Mouse (Mus musculus): Measurements from ENCODE around the gene Tuft1. TPM values are rescaled to one million over a fixed set of nuclear protein-coding genes. Genes with fewer than 3 reads are reported as not detected.
"Not testable (repeated sequence)": the region's sequence is repeated elsewhere in the genome, so short reads cannot be mapped to it uniquely, and the experiment has no call there.

Tuft1 gene
- total RNA-seq (2021): 10 to 100 TPM; 10.5 to 11.6 TPM
- long read RNA-seq, experiment 1, transcript Tuft1-201 (13 exons, 2,631 nt): major isoform, 6 of 18 reads
- long read RNA-seq, experiment 1, transcript Tuft1-204 (12 exons, 2,555 nt): minor isoform, 5 of 18 reads
- long read RNA-seq, experiment 1, partial matches to known transcripts: 2 of 18 reads
- long read RNA-seq, experiment 1, other reads (novel, unspliced or antisense): 4 of 18 reads
- long read RNA-seq, experiment 2, partial matches to known transcripts: 0 of 14 reads
- long read RNA-seq, experiment 2, other reads (novel, unspliced or antisense): 7 of 14 reads

DNA sequence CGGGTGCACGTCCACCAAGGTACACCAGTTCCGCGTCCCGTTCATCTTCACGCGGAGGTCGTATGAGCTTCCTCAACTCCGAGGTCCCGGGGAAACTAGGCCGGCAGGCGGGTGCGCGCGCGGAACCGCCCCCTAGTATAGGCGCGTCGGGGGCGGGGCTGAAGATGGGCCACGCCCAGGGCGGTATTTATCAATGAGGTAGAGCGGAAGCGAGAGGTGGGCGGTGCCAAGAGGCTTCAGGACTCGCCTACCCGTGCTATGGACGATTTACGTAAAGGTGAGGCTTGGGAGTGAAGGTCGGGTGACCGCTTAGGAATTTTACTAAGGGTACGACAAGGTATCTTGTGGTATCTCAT, at the start of gene Tuft1:
Tuft1 (minus strand) TSS at position 133 of the 356 bp plus-strand sequence.
- peak; percentile 86 for DNase-seq

DNA sequence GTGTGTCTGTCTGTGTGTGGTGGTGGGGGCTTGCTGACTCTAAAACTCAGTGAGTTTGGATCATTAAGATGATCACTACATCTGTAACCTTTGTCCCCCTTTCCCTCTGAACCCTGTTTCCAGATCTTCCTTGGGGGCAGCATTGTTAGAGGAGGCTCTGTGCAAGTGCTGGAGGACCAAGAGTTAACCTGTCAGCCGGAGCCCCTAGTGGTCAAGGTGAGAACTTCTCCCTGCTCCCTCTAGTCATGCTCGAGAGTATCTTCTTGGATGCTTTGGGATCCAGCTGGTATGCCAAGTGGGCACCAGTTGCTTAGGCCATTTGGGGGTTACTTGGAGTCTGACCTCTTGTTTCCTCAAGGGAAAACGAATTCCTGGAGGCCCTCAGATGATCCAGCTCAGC, 44.7 kb upstream of the Tuft1 start:
- DNase-seq: peak; percentile 32 to 35

DNA sequence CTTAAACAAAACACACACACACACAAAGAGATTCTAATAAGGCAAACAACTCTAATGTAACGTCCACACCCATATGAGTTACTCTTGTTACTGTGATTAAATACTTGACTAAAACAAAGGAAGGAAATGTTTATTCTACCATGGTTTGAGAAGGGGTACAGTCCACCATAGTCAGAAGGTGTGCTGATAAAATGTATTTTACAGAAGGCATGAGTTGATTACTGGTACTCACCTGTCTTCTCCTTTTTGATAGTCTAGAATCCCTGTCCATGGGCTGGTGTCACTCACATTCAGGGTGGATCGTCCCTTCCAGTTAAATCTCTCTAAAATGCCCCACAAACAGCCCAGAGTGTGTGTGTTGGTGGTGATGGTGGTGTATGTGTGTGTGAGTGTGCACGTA, 44.2 kb upstream of the Tuft1 start:
- no peak for DNase-seq

DNA sequence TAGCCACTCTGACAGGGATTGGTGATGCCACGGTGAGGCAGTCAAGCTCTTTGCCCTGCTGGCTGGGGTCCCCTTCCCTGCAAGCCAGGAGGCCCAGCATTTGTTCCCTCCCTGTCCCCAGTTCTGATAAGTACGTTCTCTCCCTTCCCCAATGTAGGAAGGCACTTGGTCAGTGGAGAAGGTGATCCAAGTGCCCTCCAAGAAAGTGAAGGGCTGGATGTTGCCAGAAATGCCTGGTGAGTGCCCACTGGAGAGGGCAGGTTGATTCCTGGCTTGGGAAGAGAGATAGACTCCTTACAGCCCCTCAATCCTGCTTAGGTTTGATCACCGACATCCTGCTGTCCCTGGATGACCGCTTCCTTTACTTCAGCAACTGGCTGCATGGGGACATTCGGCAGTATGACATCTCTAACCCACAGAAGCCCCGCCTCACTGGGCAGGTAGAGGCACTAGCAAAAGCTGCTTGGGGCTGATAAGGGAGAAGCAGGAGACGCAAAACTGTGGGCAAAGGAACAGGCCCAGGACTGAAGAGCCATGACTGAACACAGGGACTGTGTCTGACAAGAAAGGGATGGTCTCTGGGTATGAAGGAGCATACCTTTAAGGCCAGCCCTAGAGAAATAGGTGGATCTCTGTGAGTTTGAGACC, 43.6 kb upstream of the Tuft1 start:
- not testable (repeated sequence) for DNase-seq

DNA sequence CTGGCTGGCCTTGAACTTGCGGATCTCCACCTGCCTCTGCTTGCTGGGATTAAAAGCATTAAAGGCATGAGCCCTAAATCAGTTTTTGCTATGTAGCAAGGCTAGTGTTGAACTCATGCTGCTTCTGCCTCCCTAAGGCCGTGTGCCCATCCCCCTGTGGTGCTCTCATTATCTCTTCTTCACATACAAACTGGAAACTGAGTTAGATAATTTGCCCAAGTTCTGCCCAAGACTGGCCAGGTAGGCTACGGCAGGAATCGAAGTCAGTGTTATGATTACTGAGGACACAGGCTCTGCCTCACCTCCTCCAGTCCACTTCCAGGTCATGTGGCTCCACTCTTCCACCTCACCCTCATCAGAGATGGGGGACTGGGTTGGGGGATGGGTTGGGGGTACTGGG, 37.6 kb upstream of the Tuft1 start:
- not testable (repeated sequence) for DNase-seq

DNA sequence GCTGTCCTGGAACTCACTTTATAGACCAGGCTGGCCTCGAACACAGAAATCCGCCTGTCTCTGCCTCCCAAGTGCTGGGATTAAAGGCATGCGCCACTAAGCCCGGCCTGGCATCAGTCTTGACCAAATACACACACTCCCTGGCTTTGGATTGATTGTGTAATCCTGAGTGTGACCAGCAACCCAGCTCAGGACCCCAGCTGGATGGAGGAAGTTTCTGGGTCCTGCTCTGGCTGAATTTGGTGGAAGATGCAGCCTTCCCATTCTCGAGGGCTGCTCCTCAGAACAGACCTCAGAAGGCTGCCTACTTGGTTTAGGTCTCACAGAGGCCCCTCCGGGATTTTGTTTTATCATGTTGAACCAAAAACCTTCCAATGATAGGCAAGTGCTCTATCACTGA, 36.9 kb upstream of the Tuft1 start:
- DNase-seq: not testable (repeated sequence)

DNA sequence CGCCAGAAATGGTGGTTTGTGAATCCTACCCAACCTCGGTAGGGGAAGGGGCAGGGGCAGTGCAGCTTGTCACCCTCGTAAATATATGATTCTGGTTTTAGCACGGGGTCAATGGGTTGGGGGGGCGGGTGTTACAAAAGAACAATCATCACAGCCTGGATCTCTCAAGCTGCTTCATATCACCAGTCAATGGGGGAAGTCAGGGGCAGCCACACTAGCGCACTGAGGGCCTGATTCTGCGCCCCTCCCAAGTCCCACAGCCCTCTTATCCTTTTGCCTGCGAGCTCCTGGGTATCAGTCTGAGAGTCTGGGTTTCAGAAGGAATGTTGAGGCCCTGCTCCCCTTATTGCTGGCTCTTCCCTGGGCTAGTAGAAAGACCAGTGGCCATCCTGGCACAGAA, 35.2 kb upstream of the Tuft1 start:
- DNase-seq: not testable (repeated sequence)

DNA sequence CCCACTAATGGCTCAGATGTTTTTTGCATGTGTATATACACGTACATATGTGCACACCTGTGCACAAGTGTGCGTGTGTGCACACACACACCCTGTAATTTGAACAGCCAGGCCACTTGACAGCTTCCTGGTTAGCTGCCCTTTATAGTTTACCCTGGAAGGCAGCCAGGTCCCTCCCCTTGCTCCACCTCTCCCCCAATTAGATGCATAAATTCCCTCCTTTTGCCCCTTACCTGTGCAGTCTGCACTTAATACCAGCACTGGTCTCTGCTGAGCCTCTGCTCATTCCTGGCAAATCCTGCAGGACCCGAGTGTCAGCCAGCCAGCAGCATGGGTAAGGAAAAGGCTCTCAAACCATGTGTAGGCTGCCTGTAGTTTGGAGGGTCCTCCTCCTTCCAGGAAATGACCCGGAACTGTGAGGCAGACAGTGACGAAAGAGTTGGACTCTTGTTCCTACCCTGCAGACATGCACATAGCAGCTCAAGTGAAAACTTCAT, 34.7 kb upstream of the Tuft1 start, which contains the start of gene Selenbp2:
Selenbp2 (plus strand) TSS at position 228 of the 497 bp plus-strand sequence.
- DNase-seq: no peak

DNA sequence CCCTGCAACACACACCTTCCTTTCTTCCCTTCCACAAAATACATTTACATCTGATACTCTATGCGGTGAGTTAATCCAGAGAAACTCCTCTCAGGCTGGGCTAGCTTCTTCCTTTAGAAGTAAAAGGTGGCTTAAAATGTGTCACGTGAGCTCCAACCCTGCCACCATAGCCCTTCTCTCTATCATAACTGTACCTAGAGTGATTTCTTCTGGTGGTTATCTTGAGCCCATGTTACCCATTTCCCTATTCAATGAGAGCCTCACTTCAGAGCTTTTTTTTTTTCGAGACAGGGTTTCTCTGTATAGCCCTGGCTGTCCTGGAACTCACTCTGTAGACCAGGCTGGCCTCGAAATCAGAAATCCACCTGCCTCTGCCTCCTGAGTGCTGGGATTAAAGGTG, 33.0 kb upstream of the Tuft1 start:
- not testable (repeated sequence) for DNase-seq

DNA sequence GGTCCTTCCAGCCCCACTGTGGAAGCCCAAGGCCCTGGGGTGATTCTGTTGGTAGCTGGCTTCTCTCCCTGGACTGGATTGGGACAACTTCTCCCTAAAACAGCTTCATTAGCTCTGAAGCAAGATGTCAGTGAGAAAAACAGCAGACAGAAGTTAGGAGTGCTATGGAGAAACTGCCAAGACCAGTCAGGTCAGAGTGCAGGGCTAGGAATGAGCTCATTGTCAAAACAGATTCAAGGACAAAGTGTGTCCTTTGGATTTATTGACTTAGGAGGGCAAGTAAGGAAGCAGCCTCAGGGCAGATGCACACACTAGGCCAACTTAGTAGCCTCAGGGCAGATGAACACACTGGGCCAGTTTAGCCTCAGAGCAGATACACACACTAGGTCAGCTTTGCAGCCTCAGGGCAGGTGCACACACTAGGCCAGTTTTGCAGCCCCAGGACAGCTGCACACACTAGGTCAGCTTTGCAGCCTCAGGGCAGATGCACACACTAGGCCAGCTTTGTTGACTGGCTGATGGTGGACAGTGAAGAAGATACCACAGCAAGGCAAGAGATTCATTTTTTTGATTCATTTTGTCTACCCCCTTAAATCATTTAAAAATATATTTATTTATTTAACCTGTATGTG, 32.1 kb upstream of the Tuft1 start:
- peak; percentile 27 to 40 for DNase-seq

DNA sequence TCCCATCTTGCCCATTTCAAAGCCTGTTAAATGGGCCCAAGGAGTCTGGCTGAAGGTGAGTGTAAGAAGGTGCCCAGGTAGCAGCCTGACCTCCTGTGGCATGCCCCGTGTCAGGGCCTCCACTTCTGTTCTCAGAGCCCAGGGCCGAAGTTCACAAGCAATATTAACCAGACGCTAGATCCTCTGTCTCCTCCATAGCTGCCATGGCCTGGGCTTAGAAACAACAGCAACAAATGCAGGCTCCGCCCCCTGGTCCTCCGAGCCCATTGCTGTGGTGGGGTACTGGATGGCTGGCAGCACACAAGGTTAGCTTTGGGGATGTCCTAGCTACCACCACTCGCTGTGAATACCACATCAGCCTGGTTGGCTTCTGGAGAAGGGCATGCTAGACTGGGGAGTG, 31.5 kb upstream of the Tuft1 start:
- DNase-seq: not testable (repeated sequence)

DNA sequence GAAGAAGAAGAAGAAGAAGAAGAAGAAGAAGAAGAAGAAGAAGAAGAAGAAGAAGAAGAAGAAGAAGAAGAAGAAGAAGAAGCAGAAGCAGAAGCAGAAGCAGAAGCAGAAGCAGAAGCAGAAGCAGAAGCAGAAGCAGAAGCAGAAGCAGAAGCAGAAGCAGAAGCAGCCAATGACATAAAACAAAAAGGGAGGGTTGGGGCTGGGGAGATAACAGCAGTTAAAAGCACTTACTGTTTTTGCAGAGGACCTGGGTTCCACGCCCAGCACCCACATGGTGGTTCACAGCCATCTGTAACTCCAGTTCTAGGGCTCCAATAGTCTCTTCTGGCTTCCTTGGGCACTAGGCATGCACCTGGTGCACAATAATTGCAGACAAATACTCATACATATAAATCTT, 30.5 kb upstream of the Tuft1 start:
- DNase-seq: not testable (repeated sequence)

DNA sequence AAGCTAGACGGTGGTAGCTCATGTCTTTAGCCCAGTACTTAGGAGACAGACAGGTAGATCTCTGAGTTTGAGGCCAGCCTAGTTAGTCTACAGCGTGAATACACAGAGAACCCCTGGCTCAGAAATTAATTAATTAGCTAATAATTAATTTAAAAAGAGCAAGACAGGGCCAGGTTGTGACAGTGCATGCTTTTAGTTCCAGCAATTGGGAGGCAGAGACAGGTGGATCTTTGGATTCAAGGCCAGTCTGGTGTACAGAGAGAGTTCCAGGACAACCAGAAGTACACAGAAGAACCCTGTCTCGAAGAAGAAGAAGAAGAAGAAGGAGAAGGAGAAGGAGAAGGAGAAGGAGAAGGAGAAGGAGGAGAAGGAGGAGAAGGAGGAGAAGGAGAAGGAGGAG, 30.0 kb upstream of the Tuft1 start:
- not testable (repeated sequence) for DNase-seq

DNA sequence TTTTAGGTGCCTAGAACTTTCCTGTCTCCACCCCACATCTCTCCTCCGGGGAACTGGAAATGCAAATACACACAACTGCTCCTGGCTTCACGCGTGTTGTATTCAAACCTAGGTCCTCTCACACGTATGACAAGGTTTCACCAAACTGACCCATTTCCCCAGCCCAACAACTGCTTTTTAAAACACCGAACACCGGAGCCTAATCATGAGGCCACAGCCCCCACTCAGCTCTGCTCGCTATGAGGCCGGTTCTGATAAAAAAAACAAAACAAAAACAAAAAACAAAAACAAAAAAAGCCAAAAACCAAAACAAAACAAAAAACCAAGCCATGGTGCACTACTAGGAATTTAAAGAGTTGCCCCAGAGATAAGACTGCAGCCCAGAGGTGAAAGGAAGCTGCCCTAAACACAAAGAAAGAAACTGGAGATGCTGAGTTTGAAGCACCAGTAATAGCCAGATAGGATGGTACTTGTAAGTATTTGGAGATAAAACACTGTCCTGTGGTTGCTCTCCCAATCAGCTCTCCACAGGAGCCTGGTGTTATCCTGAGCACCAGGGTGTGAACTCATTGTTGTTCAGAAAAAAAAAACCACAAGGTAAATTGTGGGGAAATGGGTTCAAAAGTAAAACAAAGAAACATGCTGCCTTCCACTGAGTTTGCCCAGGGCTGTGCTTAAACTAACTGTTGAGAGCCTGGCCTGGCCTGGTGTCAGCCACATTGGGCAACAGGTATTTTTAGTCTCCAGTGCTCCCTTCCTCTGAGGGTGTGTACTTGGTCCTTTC, 27.5 kb upstream of the Tuft1 start:
- DNase-seq: not testable (repeated sequence)

DNA sequence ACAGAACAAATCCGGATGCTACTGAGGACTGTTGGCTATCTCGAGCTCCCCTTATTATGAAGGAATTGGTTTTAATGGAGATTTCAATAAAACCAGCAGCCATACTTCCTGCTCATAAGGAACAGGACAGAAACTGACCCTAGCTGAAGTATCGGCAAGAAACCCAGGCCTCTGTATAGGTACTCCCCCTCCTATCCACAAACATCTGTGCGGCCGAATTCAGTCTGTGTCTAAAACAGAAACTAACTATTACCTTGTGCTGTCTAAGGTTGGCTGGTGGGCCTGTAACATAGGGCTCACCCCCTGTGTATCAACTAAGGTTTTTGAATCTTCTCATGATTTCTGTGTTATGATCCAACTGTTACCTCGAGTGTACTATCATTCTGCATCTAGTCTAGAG, 25.0 kb upstream of the Tuft1 start:
- no peak for DNase-seq

DNA sequence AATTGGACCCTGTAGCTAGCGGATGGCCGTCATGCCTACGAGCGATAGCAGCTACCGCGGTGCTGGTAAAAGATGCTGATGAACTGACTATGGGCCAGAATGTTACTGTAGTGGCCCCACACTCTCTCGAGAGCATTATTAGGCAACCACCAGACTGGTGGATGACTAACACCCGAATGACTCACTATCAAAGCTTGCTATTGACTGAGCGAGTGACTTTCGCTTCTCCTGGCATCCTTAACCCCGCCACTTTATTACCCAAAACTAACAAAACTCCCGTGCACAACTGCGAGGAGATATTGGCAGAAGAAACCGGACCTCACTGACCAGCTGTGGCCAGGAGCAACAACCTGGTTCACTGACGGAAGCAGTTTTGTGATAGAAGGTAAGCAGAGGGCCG, 22.1 kb upstream of the Tuft1 start:
- peak; percentile 18 to 28 for DNase-seq

DNA sequence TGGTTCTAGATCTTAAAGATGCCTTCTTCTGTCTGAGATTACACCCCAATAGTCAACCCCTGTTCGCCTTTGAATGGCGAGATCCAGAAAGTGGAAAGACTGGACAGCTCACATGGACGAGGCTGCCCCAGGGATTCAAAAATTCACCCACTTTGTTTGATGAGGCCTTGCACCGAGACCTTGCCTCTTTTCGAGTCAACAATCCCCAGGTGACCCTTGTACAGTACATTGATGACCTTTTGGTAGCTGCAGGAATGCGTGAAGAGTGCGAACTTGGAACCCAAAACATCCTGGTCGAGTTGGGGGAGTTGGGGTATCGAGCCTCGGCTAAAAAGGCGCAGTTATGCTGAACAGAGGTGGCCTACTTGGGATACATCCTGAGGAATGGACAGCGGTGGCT, 21.4 kb upstream of the Tuft1 start:
- DNase-seq: not testable (repeated sequence)

DNA sequence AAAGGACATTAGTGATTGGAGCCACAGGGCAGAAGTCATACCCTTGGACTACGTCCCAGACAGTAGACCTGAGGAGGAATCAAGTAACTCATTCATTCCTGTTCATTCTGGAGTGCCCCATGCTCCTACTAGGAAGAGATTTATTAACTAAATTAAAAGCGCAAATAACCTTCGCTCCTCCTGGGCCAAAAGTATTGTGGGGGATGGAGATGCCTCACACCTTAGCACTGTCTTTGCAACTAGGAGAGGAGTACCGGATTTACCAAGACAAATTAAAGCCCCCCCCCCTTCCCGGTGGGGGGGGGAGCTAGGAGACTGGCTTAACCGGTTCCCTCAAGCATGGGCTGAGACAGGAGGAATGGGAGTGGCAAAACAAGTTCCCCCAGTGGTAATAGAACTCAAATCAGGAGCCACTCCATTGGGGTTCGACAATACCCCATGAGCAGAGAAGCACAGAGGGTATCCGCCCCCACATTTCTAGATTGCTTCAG, 20.7 kb upstream of the Tuft1 start:
- no peak for DNase-seq

DNA sequence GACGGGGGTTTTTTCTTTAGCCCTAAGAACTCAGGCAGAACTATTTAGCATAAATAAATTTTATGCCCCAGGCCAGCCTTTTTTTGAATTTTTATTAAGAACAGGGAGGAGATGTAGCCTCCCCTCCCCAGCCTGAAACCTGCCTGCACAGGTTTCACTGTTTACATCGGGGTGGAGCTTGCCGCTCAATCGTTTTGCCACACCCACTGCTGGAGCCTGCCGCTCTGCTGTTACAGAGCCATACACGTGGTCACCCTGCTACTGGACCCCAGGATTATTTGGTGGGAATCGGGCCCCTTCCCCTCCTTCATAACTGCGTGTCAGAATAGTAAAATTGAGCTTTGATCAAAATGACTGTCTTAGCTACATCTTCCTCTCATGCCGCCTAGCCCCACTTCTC, 16.4 kb upstream of the Tuft1 start:
- DNase-seq: not testable (repeated sequence)

DNA sequence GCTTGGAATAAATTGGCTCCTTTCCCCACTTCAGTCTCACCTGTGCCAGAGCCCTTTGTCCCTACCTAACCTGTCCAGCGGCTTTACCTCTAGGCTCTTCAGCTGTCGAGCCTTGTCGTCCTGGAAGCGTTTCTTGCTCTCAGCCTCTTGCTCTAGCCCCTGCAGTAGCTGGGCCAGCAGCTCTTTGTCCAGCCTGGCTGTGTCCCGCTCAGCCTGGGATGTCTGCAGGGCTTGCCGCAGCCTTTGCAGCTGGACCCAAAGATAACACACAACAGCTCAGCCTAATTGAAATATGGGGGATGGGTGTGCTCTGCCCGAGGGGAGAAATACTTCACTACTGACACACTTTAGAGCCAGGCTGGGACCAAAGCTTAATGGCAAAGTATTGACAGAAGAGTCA, 7.2 kb upstream of the Tuft1 start:
- DNase-seq: not testable (repeated sequence)

DNA sequence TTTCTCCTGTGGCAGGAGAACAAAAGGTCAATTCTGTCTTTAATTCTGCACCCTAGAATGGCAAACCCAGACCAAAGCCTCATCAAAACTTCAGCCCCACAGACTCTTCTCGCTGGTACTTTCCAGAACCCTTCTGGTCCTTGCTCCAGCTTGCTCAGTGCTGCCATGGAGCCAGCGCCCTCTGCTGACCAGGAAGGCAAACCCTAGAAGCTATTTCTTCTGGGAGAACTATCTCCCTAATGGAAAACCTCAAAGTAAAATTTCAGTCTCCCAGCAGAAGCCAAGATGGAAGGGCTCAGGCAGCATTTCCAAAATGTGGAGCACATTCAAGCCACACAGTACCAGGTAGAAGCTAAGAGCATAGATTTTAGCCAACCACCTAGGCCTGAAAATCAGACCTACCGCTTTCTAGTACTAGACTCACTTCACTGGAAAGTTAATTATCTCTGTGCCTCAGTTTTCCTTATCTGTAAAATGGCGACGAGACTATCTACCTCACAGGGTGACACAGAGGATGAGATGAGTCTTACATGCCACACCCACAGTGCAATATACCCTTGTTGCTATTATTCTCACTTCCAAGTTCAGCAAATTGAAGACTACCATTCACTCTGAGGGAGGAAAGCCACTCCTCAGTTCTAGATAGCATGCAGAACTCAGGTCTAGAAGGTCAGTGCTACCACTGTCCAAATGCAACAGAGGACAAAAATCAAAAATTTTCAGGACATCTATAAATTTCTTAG, 6.6 kb upstream of the Tuft1 start:
- not testable (repeated sequence) for DNase-seq

All from adrenal gland, postnatal 36 days (tissue).